Mouse (Mus musculus) embryonic facial prominence, embryonic 12.5 days (tissue): ENCODE data around the gene Magi2. TPM values are rescaled to one million over a fixed set of nuclear protein-coding genes. Genes with fewer than 3 reads are reported as not detected.
"Not testable (repeated sequence)": the region's sequence is repeated elsewhere in the genome, so short reads cannot be mapped to it uniquely, and the experiment has no call there.

Source experiments
- ATAC-seq: fragments of 200-750 bp; cut with Nextera tagmentation; 2 replicates; pipeline ENCODE4 v1.8.0; 2017; ENCODE audit not compliant: insufficient number of reproducible peaks, insufficient read depth, low FRiP score, low TSS enrichment
- H3K27ac ChIP-seq: fragments of 300-500 bp; sonication (generic); 2 replicates; pipeline ENCODE4 v1.5.1; 2016; ENCODE audit warnings: mild to moderate bottlenecking
- H3K27me3 ChIP-seq: fragments of 300-500 bp; sonication (generic); 2 replicates; pipeline ENCODE4 v1.6.1; 2016; ENCODE audit warnings: mild to moderate bottlenecking, moderate library complexity
- H3K36me3 ChIP-seq: fragments of 300-500 bp; sonication (generic); 2 replicates; pipeline ENCODE4 v1.6.1; 2016; ENCODE audit warnings: mild to moderate bottlenecking
- H3K4me1 ChIP-seq: fragments of 300-500 bp; sonication (generic); 2 replicates; pipeline ENCODE4 v1.6.1; 2016
- H3K4me2 ChIP-seq: fragments of 300-500 bp; sonication (generic); replicated peaks from 2 replicates; pipeline ENCODE4 v1.6.1; 2016; ENCODE audit warnings: mild to moderate bottlenecking, moderate library complexity
- H3K4me3 ChIP-seq: fragments of 300-500 bp; sonication (generic); 2 replicates; pipeline ENCODE4 v1.5.1; 2016; ENCODE audit warnings: mild to moderate bottlenecking
- H3K9ac ChIP-seq: fragments of 300-500 bp; sonication (generic); 2 replicates; pipeline ENCODE4 v1.6.1; 2016; ENCODE audit warnings: mild to moderate bottlenecking, moderate library complexity
- H3K9me3 ChIP-seq: fragments of 300-500 bp; sonication (generic); 2 replicates; pipeline ENCODE4 v1.6.1; 2016; ENCODE audit warnings: mild to moderate bottlenecking, moderate library complexity
- WGBS: fragments of 180-500 bp; shearing (Covaris S2); methylation state at CpG from one replicate; pipeline ENCODE4 v1.1.7; 2016; 5-methylcytosine and 5-hydroxymethylcytosine counted together
- polyA plus RNA-seq: library from polyadenylated mRNA; unstranded; fragments of >200 nt; fragmentation: Nextera tagmentation; extraction: Ambion mirVana; gene quantifications from 2 replicates; pipeline ENCODE4 v1.2.1, GENCODE M21; 2016

The Magi2 gene
- polyA plus RNA-seq, 1 experiment from 2014 or later: 10.0 TPM

GRCm38 (mm10) chr5:19292581-19292980 lies 65.7 kb downstream of the Magi2 start:
- H3K4me1 ChIP-seq: no peaks in the 10 kb centered on the region
- H3K9ac ChIP-seq: no peak overlapping the region
- no peaks in the 10 kb centered on the region for H3K36me3 ChIP-seq
- no peaks in the 10 kb centered on the region for H3K27me3 ChIP-seq
- no peak overlapping the region for H3K4me3 ChIP-seq
- H3K9me3 ChIP-seq: no peaks in the 10 kb centered on the region
- H3K27ac ChIP-seq: no peak overlapping the region
- WGBS: 83% methylated on average over 3 of the region's 3 CpGs
- H3K4me2 ChIP-seq: no peak overlapping the region
- no peak for ATAC-seq

- Histone ChIP-seq H3K4me3 (no peak overlapping the region), H3K27ac (no peak overlapping the region), H3K4me2 (no peak overlapping the region), H3K27me3 (no peaks in the 10 kb centered on the region), H3K4me1 (no peaks in the 10 kb centered on the region), H3K36me3 (no peaks in the 10 kb centered on the region), H3K9ac (no peak overlapping the region), H3K9me3 (no peaks in the 10 kb centered on the region)
- no peak for ATAC-seq
- WGBS: 94% methylated on average over 6 of the region's 6 CpGs
Observed at GRCm38 (mm10) chr5:19306656-19307055, 79.8 kb downstream of the Magi2 start.

- Histone ChIP-seq H3K9ac (no peak overlapping the region), H3K27ac (no peak overlapping the region), H3K4me3 (no peak overlapping the region), H3K4me1 (no peaks in the 10 kb centered on the region), H3K4me2 (no peak overlapping the region), H3K36me3 (no peaks in the 10 kb centered on the region), H3K27me3 (no peaks in the 10 kb centered on the region), H3K9me3 (no peaks in the 10 kb centered on the region)
- 60% methylated on average over 1 of the region's 1 CpGs for WGBS
- ATAC-seq: no peak
Observed at GRCm38 (mm10) chr5:19309870-19310269, 83.0 kb downstream of the Magi2 start.

GRCm38 (mm10) chr5:19322532-19322931 lies 95.7 kb downstream of the Magi2 start:
- WGBS: 77% methylated on average over 6 of the region's 6 CpGs

GRCm38 (mm10) chr5:19337561-19337960 lies 110.7 kb downstream of the Magi2 start:
- Histone ChIP-seq H3K36me3 (no peaks in the 10 kb centered on the region), H3K4me3 (no peak overlapping the region), H3K4me1 (no peaks in the 10 kb centered on the region), H3K9ac (no peak overlapping the region), H3K9me3 (no peaks in the 10 kb centered on the region), H3K27me3 (no peaks in the 10 kb centered on the region), H3K4me2 (no peak overlapping the region), H3K27ac (no peak overlapping the region)
- 79% methylated on average over 2 of the region's 2 CpGs for WGBS
- ATAC-seq: no peak

More at GRCm38 (mm10) chr5:19322532-19322931, 95.7 kb downstream of the Magi2 start:
- no peaks in the 10 kb centered on the region for H3K9me3 ChIP-seq
- no peak for ATAC-seq
- H3K27ac ChIP-seq: no peak overlapping the region
- H3K36me3 ChIP-seq: no peaks in the 10 kb centered on the region
- no peaks in the 10 kb centered on the region for H3K4me1 ChIP-seq
- H3K4me3 ChIP-seq: no peak overlapping the region
- no peak overlapping the region for H3K4me2 ChIP-seq
- no peak overlapping the region for H3K9ac ChIP-seq
- H3K27me3 ChIP-seq: no peaks in the 10 kb centered on the region

GRCm38 (mm10) chr5:19368175-19368574 lies 141.3 kb downstream of the Magi2 start:
- no peaks in the 10 kb centered on the region for H3K27me3 ChIP-seq
- no peak overlapping the region for H3K4me3 ChIP-seq
- H3K4me1 ChIP-seq: no peaks in the 10 kb centered on the region
- no peak overlapping the region for H3K9ac ChIP-seq
- H3K9me3 ChIP-seq: no peaks in the 10 kb centered on the region
- no peak overlapping the region for H3K27ac ChIP-seq
- H3K4me2 ChIP-seq: no peak overlapping the region
- WGBS: 86% methylated on average over 1 of the region's 1 CpGs
- ATAC-seq: no peak
- H3K36me3 ChIP-seq: no peaks in the 10 kb centered on the region

- no peak for ATAC-seq
- no peaks in the 10 kb centered on the region for H3K36me3 ChIP-seq
- H3K27ac ChIP-seq: no peak overlapping the region
- H3K4me2 ChIP-seq: no peak overlapping the region
- no peaks in the 10 kb centered on the region for H3K4me1 ChIP-seq
- no peak overlapping the region for H3K4me3 ChIP-seq
- H3K27me3 ChIP-seq: no peaks in the 10 kb centered on the region
- H3K9ac ChIP-seq: no peak overlapping the region
- no peaks in the 10 kb centered on the region for H3K9me3 ChIP-seq
- WGBS: 71% methylated on average over 3 of the region's 3 CpGs
Observed at GRCm38 (mm10) chr5:19395876-19396275, 169.0 kb downstream of the Magi2 start.

- Histone ChIP-seq H3K9ac (no peak overlapping the region), H3K27ac (no peak overlapping the region), H3K9me3 (no peaks in the 10 kb centered on the region), H3K27me3 (no peaks in the 10 kb centered on the region), H3K4me3 (no peak overlapping the region), H3K4me1 (no peaks in the 10 kb centered on the region), H3K4me2 (no peak overlapping the region), H3K36me3 (no peaks in the 10 kb centered on the region)
- WGBS: 90% methylated on average over 4 of the region's 4 CpGs
- no peak for ATAC-seq
Observed at GRCm38 (mm10) chr5:19400299-19400698, 173.5 kb downstream of the Magi2 start.

- H3K4me3 ChIP-seq: no peak overlapping the region
- no peak for ATAC-seq
- no peaks in the 10 kb centered on the region for H3K4me1 ChIP-seq
- H3K27me3 ChIP-seq: no peaks in the 10 kb centered on the region
- H3K36me3 ChIP-seq: no peaks in the 10 kb centered on the region
- WGBS: 47% methylated on average over 5 of the region's 5 CpGs
- H3K27ac ChIP-seq: no peak overlapping the region
- no peaks in the 10 kb centered on the region for H3K9me3 ChIP-seq
- no peak overlapping the region for H3K9ac ChIP-seq
- no peak overlapping the region for H3K4me2 ChIP-seq
Observed at GRCm38 (mm10) chr5:19400738-19401408, 174.0 kb downstream of the Magi2 start.

- H3K9ac ChIP-seq, H3K27ac ChIP-seq, H3K4me2 ChIP-seq, ATAC-seq, H3K4me3 ChIP-seq, H3K36me3 ChIP-seq, H3K27me3 ChIP-seq, H3K4me1 ChIP-seq, H3K9me3 ChIP-seq: not testable (repeated sequence)
- 92% methylated on average over 1 of the region's 1 CpGs for WGBS
Observed at GRCm38 (mm10) chr5:19404268-19404667, 177.4 kb downstream of the Magi2 start.

- Histone ChIP-seq H3K4me2 (no peak overlapping the region), H3K4me1 (no peaks in the 10 kb centered on the region), H3K27me3 (no peaks in the 10 kb centered on the region), H3K27ac (no peak overlapping the region), H3K9ac (no peak overlapping the region), H3K9me3 (no peaks in the 10 kb centered on the region), H3K4me3 (no peak overlapping the region), H3K36me3 (no peaks in the 10 kb centered on the region)
- 64% methylated on average over 4 of the region's 4 CpGs for WGBS
- ATAC-seq: no peak
Observed at GRCm38 (mm10) chr5:19414556-19414955, 187.7 kb downstream of the Magi2 start.

- no peaks in the 10 kb centered on the region for H3K4me1 ChIP-seq
- no peak overlapping the region for H3K9ac ChIP-seq
- 35% methylated on average over 2 of the region's 2 CpGs for WGBS
- H3K9me3 ChIP-seq: no peaks in the 10 kb centered on the region
- H3K27ac ChIP-seq: no peak overlapping the region
- no peak overlapping the region for H3K4me3 ChIP-seq
- ATAC-seq: no peak
- H3K27me3 ChIP-seq: no peaks in the 10 kb centered on the region
- no peak overlapping the region for H3K4me2 ChIP-seq
- H3K36me3 ChIP-seq: no peaks in the 10 kb centered on the region
Observed at GRCm38 (mm10) chr5:19429290-19429689, 202.5 kb downstream of the Magi2 start.

- no peak overlapping the region for H3K4me3 ChIP-seq
- H3K9ac ChIP-seq: no peak overlapping the region
- H3K27ac ChIP-seq: no peak overlapping the region
- H3K9me3 ChIP-seq: no peaks in the 10 kb centered on the region
- no peak overlapping the region for H3K4me2 ChIP-seq
- H3K4me1 ChIP-seq: no peaks in the 10 kb centered on the region
- no peaks in the 10 kb centered on the region for H3K36me3 ChIP-seq
- ATAC-seq: no peak
- H3K27me3 ChIP-seq: no peaks in the 10 kb centered on the region
Observed at GRCm38 (mm10) chr5:19462541-19462940, 235.7 kb downstream of the Magi2 start.
